8 mouse cellular contexts compared by ENCODE assay signal in genomic region chr4:46535094-46535830, GRCm38 (mm10). TPM values are rescaled to one million over a fixed set of nuclear protein-coding genes. Genes with fewer than 3 reads are reported as not detected.
DNase-seq lines count a peak whose midpoint lies in the region; ATAC-seq and TF ChIP-seq lines count a peak whose summit lies in the region.

No protein-coding gene starts in this region.

- 6% methylated on average over 16 of the region's 16 CpGs for WGBS in kidney, embryonic 16.5 days
- WGBS in forebrain, embryonic 11.5 days = 7% methylated on average over 16 of the region's 16 CpGs
- 3% methylated on average over 16 of the region's 16 CpGs for WGBS in intestine, postnatal 0 days

- no peak overlapping the region for H3K27ac ChIP-seq in kidney, embryonic 16.5 days (ENCODE audit: low read length)
- H3K27ac ChIP-seq in forebrain, embryonic 11.5 days (ENCODE audit: low read depth, low read length) = no peak overlapping the region
- H3K27ac ChIP-seq in intestine, postnatal 0 days (ENCODE audit: low read depth, low read length) = peak overlapping the region; percentile 84

- no peak for TF ChIP-seq CTCF in intestine, postnatal 0 days (IDR thresholded peaks at IDR 0.05; ENCODE audit: low read depth)

- peak overlapping the region; percentile 68 for H3K9ac ChIP-seq in kidney, embryonic 16.5 days (replicated peaks; ENCODE audit: low read length)
- peak overlapping the region; percentile 39 for H3K9ac ChIP-seq in forebrain, embryonic 11.5 days (ENCODE audit: low read length)
- H3K9ac ChIP-seq in intestine, postnatal 0 days (ENCODE audit: low read depth, low read length) = peak overlapping the region; percentile 73

- H3K4me3 ChIP-seq in kidney, embryonic 16.5 days (ENCODE audit: low read length) = peak overlapping the region; percentile 60
- peak overlapping the region; percentile 39 for H3K4me3 ChIP-seq in forebrain, embryonic 11.5 days (ENCODE audit: low read depth, low read length)
- peak overlapping the region; percentile 72 for H3K4me3 ChIP-seq in intestine, postnatal 0 days (ENCODE audit: low read depth, low read length)

- no peaks in the 10 kb centered on the region for H3K36me3 ChIP-seq in kidney, embryonic 16.5 days (ENCODE audit: insufficient read depth, low read length)
- no peaks in the 10 kb centered on the region for H3K36me3 ChIP-seq in forebrain, embryonic 11.5 days (ENCODE audit: control insufficient read depth, insufficient read depth, low read length)
- peaks cover 22% of the 10 kb centered on the region for H3K36me3 ChIP-seq in intestine, postnatal 0 days (ENCODE audit: control insufficient read depth, insufficient read depth)

- ATAC-seq in kidney, embryonic 16.5 days (ENCODE audit: low FRiP score, low TSS enrichment) = no peak
- ATAC-seq in forebrain, embryonic 11.5 days (replicated peaks; ENCODE audit: low FRiP score) = no peak
- ATAC-seq in intestine, postnatal 0 days = no peak
- ATAC-seq in megakaryocyte progenitor cell, adult 5-6 weeks (replicated peaks; ENCODE audit: poor library complexity) = peak; percentile 39

- H3K4me1 ChIP-seq in kidney, embryonic 16.5 days (ENCODE audit: insufficient read depth, low read length) = peaks cover 19% of the 10 kb centered on the region
- no peaks in the 10 kb centered on the region for H3K4me1 ChIP-seq in forebrain, embryonic 11.5 days (replicated peaks; ENCODE audit: control insufficient read depth, insufficient read depth, low read length)
- no peaks in the 10 kb centered on the region for H3K4me1 ChIP-seq in intestine, postnatal 0 days (replicated peaks; ENCODE audit: control insufficient read depth, insufficient read depth, low read length)

- peaks cover 40% of the 10 kb centered on the region for H3K27me3 ChIP-seq in kidney, embryonic 16.5 days (ENCODE audit: insufficient read depth, low read length)
- peaks cover 36% of the 10 kb centered on the region for H3K27me3 ChIP-seq in forebrain, embryonic 11.5 days (ENCODE audit: control insufficient read depth, insufficient read depth, low read length)
- H3K27me3 ChIP-seq in intestine, postnatal 0 days (replicated peaks; ENCODE audit: control insufficient read depth, insufficient read depth, low read length) = 0 out of 2 replicates have a peak, but pooled peaks cover 4% of the 10 kb centered on the region

- H3K9me3 ChIP-seq in kidney, embryonic 16.5 days (ENCODE audit: low read length) = no peaks in the 10 kb centered on the region
- no peaks in the 10 kb centered on the region for H3K9me3 ChIP-seq in forebrain, embryonic 11.5 days (ENCODE audit: control insufficient read depth, low read length)
- no peaks in the 10 kb centered on the region for H3K9me3 ChIP-seq in intestine, postnatal 0 days (ENCODE audit: control insufficient read depth)

- H3K4me2 ChIP-seq in kidney, embryonic 16.5 days (replicated peaks; ENCODE audit: low read depth, low read length) = peak overlapping the region; percentile 79
- H3K4me2 ChIP-seq in forebrain, embryonic 11.5 days (ENCODE audit: low read depth, low read length, severe bottlenecking) = peak overlapping the region; percentile 61
- H3K4me2 ChIP-seq in intestine, postnatal 0 days (replicated peaks; ENCODE audit: low read depth) = peak overlapping the region; percentile 86

- DNase-seq in kidney, postnatal 10 days = no peak
- no peak for DNase-seq in forebrain, embryonic 11.5 days (ENCODE audit: low spot score)
- peak; percentile 40 to 44 for DNase-seq in thymus, postnatal 36 days
- no peak for DNase-seq in gastrocnemius, postnatal 10 days
- no peak for DNase-seq in frontal cortex, postnatal 14 days (ENCODE audit: low spot score in 2 of 2)

RNA-seq across cellular contexts. Expression of gene Trim14, which starts 0.7 kb away (rescaled TPM):
- 2.1 and 2.9 TPM in 2 replicates for polyA plus RNA-seq in kidney, embryonic 16.5 days (2015; fragmentation: Nextera tagmentation; extraction: Ambion mirVana)
- polyA plus RNA-seq in forebrain, embryonic 11.5 days (2014; fragmentation: Nextera tagmentation; extraction: Ambion mirVana) = 0.98 and 2.0 TPM in 2 replicates
- polyA plus RNA-seq in intestine, postnatal 0 days (2015; fragmentation: Nextera tagmentation; extraction: Ambion mirVana) = 14.1 and 15.7 TPM in 2 replicates
- 11.5 and 11.7 TPM in 2 replicates for total RNA-seq in megakaryocyte progenitor cell, adult 5-6 weeks (2015)
- total RNA-seq in megakaryocyte progenitor cell, adult 5-6 weeks (2017) = 16.5 and 25.2 TPM in 2 replicates
- total RNA-seq in gastrocnemius, postnatal 10 days (2021) = under 1 TPM; 0.63 to 0.93 TPM

RNA-seq across cellular contexts. Expression of gene Nans, which starts 46.2 kb away (rescaled TPM):
- 75.7 and 78.5 TPM in 2 replicates for polyA plus RNA-seq in kidney, embryonic 16.5 days (2015; fragmentation: Nextera tagmentation; extraction: Ambion mirVana)
- 63.8 and 70.8 TPM in 2 replicates for polyA plus RNA-seq in forebrain, embryonic 11.5 days (2014; fragmentation: Nextera tagmentation; extraction: Ambion mirVana)
- polyA plus RNA-seq in intestine, postnatal 0 days (2015; fragmentation: Nextera tagmentation; extraction: Ambion mirVana) = 67.4 and 81.3 TPM in 2 replicates
- total RNA-seq in megakaryocyte progenitor cell, adult 5-6 weeks (2015) = 71.5 and 73.9 TPM in 2 replicates
- total RNA-seq in megakaryocyte progenitor cell, adult 5-6 weeks (2017) = 83.3 and 84.5 TPM in 2 replicates
- total RNA-seq in gastrocnemius, postnatal 10 days (2021) = 10 to 100 TPM; 34.7 to 38.0 TPM

Comparison
In these comparisons a context has a peak if more than half of its experiments do, and no peak if none do; other contexts are left out.
1. DNase-seq: peak in thymus, postnatal 36 days (2 of 2); none in kidney, postnatal 10 days (single experiment), forebrain, embryonic 11.5 days (single experiment), gastrocnemius, postnatal 10 days (single experiment) and frontal cortex, postnatal 14 days (0 of 2).
2. Peak in every context shown above with its lines, with median percentiles within 50 percentile points of each other: H3K4me2 ChIP-seq, H3K4me3 ChIP-seq and H3K9ac ChIP-seq.